Mouse (Mus musculus) MN1 (cell line): ENCODE measurements around the gene Lepr.
A peak's percentile ranks its signal among the peaks of the same experiment; 100 is the strongest.

Experiments used
- DNase-seq: peaks from one replicate; pipeline ENCODE4 v3.0.0-alpha.2; 2016; ENCODE audit warnings: low spot score

Gene Lepr

DNA sequence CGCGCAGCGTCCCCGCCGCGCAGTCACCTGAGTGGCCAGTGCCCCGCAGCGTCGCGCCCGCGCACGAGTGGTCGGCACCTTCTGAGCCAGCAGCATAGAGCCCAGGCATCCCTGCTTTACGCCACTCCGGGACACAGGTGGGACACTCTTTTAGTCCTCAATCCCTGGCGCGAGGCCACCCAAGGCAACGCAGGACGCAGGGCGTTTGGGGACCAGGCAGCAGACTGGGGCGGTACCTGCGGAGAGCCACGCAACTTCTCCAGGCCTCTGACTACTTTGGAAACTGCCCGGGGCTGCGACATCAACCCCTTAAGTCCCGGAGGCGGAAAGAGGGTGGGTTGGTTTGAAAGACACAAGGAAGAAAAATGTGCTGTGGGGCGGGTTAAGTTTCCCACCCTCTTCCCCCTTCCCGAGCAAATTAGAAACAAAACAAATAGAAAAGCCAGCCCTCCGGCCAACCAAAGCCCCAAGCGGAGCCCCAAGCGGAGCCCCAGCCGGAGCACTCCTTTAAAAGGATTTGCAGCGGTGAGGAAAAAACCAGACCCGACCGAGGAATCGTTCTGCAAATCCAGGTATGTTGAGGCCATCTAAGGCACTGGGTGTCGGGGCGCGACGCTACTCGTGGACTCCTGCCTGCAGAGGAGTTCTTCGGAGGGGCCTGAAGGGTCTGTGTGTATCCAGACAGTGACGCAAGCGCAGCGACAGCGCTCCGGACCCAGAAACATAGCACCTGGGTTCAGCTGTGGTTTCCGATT lies at the start of gene Lepr:
Gene Lepr (plus strand): TSS at position 38 of the 755 bp plus-strand sequence.
- no peak for DNase-seq

DNA sequence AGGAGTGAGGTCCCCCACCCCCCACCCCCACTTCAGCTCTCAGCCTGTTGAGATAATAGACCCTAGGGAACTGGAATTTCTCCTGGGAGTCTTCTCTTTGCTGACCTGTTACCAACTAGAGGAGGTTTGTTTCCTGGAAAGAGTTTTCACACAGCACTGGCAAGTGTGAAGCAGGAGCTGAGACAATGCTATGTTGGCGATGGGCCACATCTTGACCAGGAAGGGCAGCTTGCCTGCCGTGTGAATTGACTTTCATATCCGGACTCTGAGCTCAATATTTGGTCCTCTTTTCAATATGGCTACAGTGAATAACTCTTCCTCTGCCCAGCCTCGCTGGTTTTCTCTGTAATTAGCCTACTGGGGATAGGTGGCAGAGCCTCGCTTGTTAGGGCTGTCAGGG lies 48.0 kb upstream of the Lepr start:
- peak; percentile 20 for DNase-seq

- DNase-seq: peak; percentile 16
Measured at GRCm38 (mm10) chr4:101669811-101670210, 47.4 kb upstream of the Lepr start.

- no peak for DNase-seq
Measured at GRCm38 (mm10) chr4:101674790-101675189, 42.4 kb upstream of the Lepr start.

- DNase-seq: no peak
Measured at GRCm38 (mm10) chr4:101675726-101676125, 41.5 kb upstream of the Lepr start.

DNA sequence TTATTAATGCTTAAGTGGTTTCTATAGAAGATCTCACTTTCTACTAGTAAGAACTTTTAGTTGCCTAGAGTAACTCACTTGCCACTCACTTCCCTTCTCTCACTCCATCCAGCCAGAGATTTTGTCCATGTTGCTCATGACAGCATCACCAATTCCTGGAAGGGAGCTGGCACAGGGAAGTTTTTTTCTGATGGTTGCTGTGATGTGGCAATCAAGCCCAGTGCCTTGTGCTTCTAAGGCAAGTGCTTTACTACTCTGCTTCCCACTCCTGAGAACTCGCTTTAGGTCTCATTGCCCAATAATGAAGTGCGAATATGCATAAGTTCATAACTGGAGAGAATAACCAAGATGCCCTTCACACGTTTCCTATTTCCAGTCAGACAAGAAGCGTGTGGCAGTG lies 34.6 kb upstream of the Lepr start:
- DNase-seq: no peak

DNA sequence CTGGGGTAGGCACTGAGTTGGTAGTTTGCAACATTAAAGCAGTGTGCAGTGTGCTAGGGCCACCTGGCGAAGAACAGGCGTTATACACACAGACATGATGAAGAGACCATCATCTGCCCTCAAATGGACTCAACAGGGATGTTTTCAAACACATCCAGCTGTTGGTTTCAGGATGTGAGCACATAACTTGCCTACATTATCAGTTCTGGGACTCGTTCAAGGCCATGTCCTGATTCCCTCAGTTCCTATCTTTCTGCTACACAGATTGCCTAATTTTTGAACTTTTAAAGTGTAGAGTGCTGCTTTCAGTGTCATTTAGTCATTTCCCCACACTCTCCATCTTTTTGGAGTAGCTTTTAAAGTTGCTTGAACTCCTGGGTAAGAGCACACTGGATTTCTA lies 34.1 kb upstream of the Lepr start:
- no peak for DNase-seq

GRCm38 (mm10) chr4:101684821-101685220 lies 32.4 kb upstream of the Lepr start:
- no peak for DNase-seq

DNA sequence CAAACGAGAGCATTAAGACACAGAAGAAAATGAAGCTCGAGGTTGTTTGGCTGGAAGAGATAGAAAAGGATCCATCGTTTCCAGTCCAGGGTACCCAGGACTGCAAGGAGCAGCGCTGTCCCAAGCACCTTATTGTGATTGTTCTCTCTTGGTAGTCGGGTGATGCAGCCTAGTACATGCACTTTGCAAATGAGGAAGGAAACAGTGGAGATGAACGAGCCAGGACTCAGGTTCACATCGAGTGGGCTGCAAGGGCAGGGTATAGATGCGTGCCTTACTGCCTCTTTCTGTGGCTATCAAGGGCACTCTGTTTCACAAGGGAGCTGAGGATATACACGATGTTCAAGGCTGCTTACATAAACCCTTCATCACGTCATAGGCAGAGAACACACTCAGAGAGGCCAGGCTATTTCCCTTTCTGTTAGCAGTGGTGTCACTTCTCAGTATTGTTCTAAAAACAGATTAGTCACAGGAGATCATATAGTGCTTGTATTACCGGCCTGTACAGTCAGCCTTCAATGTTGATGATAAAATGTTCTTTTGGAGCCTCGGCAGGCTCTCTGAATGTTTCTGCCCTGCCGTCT lies 30.9 kb upstream of the Lepr start:
- DNase-seq: no peak

DNA sequence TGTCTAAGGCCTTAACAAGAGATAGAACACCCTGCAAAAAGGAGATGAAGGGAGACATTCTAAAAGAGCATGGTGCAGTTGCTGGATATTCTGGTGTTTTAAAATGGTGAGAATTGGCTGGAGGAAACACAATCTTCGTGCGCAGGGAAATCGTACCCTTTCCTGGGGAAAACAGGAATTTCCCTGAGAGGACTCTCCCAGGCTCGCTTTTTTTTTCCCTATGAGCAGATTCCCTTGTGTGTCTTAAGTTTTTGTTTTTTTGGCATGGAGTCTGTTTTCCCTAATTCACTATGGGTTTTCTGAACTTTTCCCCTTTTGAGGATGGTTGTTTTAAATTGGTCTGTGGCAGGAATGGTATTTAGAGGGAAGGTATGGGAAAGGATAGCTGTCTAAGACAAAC lies 28.0 kb upstream of the Lepr start:
- DNase-seq: no peak

GRCm38 (mm10) chr4:101689645-101690044 lies 27.6 kb upstream of the Lepr start:
- no peak for DNase-seq

DNA sequence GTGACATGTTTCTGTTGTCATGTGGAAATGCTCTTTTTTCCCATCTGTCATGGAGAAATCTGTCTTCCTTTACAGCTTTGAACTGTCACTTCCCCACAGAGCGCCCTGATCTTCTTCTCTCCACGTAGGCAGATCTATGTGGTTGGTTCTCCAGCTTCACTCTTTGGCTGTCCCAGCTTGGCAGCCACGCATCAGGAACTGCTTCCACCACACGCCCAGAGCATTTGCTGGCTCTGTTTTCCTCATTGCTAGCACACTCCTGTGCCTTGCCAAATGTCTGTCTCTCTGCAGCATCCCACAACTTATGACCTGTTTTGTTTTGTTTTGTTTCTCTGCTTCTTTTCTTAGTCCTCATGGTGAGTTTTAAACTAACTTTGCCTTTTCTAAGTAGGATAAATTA lies 24.3 kb upstream of the Lepr start:
- no peak for DNase-seq

DNA sequence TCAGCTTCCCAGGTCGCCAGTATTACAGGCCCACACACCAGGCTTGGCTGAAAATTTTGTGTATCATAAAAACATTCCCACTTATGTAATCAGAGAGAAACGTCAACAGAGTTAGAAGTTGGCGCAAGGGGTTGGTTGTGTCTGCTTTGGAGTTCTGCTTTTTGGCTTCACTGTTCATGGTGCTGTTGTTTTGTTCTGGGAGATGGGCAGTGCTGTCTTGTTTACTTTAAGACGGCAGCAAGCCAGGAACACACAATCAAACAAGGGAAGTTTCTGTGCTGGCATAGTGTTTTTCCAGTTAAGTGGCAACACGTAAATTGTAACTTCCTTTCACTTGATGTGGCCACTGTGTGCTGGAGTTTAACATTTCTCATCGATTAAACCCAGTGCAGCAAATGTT lies 22.7 kb upstream of the Lepr start:
- DNase-seq: no peak

DNA sequence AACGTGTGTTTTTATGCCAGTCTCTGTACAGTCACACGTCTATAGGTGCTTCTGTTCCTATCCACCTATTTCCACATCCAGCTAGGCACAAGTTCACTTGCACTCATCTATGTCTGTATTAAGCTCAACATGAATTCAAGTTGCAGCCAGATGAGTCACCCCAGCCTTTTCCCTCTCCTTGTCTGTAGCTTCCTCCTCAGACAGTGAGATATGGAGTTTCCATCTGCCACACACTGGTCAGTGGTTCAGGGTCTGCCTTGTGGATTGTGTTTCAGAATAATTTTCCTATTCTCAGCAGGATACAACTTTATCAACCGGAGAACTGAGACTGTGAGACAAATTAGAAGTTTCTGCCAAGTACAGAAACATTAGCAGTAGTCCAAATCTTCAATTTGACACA lies 20.0 kb upstream of the Lepr start:
- no peak for DNase-seq

- no peak for DNase-seq
Measured at GRCm38 (mm10) chr4:101699423-101699822, 17.8 kb upstream of the Lepr start.

GRCm38 (mm10) chr4:101700892-101701640 lies 16.1 kb upstream of the Lepr start:
- no peak for DNase-seq

DNA sequence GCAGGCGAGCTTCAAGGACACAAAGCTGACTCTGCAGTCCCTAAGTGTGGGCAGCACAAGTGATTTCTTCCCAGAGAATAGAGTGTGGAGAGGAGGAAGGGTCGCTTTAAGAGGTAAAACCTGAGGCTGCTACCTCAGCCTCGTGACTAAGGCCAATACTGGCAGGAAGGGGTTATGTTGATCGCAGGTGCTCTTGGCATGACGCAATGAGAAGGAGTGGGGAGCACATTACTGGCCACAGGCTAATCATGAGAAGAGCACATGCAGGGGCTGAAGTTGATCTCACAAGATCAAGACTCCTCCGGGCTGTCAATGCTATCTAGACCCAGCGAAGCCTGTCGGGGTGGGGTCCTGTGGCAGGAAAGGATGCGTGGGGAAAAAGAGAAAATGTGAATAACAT lies 11.9 kb upstream of the Lepr start:
- DNase-seq: no peak

- no peak for DNase-seq
Measured at GRCm38 (mm10) chr4:101707234-101707633, 10.0 kb upstream of the Lepr start.

DNA sequence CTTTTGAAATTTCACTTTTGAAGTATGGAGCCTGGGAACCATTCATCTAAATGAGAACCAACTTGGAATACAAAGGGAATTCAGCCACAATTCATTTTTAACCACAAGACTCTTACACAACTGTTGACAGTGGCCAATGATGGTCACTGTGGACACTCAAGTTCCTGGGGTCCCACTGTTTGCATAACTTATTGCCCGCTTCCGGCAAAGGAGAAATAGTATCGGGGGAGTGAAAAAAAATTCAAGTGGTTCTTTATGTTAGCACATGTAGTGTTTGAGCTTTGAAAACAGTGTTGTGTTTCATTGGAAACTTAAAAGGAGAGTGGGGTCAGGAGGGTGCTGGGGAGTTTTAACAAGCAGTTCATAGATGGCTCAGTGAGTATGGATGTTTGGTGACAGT lies 9.3 kb upstream of the Lepr start:
- no peak for DNase-seq

- DNase-seq: no peak
Measured at GRCm38 (mm10) chr4:101710361-101710760, 6.8 kb upstream of the Lepr start.

GRCm38 (mm10) chr4:101711100-101711499 lies 6.1 kb upstream of the Lepr start:
- no peak for DNase-seq

- no peak for DNase-seq
Measured at GRCm38 (mm10) chr4:101712563-101712962, 4.6 kb upstream of the Lepr start.

- no peak for DNase-seq
Measured at GRCm38 (mm10) chr4:101715302-101715701, 1.9 kb upstream of the Lepr start.
